Mouse (Mus musculus): ENCODE results near the gene Vasp. TPM values are rescaled to one million over a fixed set of nuclear protein-coding genes. Genes with fewer than 3 reads are reported as not detected.

The Vasp gene
- polyA plus RNA-seq, 1 experiment = 189 TPM

DNA sequence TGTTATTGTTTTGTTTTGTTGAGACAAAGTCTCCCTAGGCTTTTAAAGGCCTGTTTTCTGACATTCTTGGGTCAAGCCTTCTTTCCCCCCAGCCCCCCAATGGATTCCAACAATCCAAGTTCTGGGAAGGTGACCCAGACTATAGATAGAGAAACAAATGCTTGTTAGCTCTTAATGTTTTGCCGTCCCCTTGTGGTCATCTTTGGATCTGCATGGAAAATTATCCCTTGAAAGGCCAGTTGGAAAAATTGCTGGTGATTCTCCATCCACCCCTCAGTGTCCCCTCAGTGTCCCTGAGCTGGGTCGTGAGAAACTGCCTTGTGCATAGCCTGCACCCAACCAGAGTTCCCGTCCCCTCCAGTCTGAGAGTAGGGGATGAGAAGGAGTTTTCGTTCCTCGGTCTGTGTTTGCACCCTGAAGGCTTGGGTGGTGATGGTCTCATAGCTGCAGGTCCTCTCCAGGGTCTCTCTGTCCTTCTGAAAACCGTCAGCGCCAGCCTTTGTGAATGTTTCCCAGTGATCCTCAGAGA lies 62.6 kb downstream of the Vasp start:
- TF ChIP-seq MYOD1 (IDR thresholded peaks at IDR 0.05; ENCODE audit: control insufficient read depth in 1 of 3, insufficient read length in 2 of 3, low read depth in 2 of 3) (no peak), TCF12 (IDR thresholded peaks at IDR 0.05; ENCODE audit: insufficient read depth, poor library complexity, severe bottlenecking) (no peak), MAX (IDR thresholded peaks at IDR 0.05; ENCODE audit: low read depth) (no peak), POLR2AphosphoS2 (IDR thresholded peaks at IDR 0.05; ENCODE audit: insufficient read length, low read depth) (no peak), TCF3 (IDR thresholded peaks at IDR 0.05; ENCODE audit: insufficient read length, low read depth) (no peak), CEBPB (IDR thresholded peaks at IDR 0.05; ENCODE audit: insufficient read depth, poor library complexity, severe bottlenecking) (no peak), E2F4 (IDR thresholded peaks at IDR 0.05; ENCODE audit: insufficient read depth) (no peak), USF1 (IDR thresholded peaks at IDR 0.05; ENCODE audit: low read depth) (no peak), MYOG (IDR thresholded peaks at IDR 0.05; ENCODE audit: control insufficient read depth in 1 of 3, insufficient read depth in 1 of 3, insufficient read length in 2 of 3, low read depth in 2 of 3) (no peak), POLR2A (IDR thresholded peaks at IDR 0.05; ENCODE audit: insufficient read length, low read depth) (no peak), REST (IDR thresholded peaks at IDR 0.05; ENCODE audit: insufficient read depth, insufficient read length) (no peak), SRF (IDR thresholded peaks at IDR 0.05; ENCODE audit: control insufficient read depth, insufficient read length, low read depth) (no peak)

DNA sequence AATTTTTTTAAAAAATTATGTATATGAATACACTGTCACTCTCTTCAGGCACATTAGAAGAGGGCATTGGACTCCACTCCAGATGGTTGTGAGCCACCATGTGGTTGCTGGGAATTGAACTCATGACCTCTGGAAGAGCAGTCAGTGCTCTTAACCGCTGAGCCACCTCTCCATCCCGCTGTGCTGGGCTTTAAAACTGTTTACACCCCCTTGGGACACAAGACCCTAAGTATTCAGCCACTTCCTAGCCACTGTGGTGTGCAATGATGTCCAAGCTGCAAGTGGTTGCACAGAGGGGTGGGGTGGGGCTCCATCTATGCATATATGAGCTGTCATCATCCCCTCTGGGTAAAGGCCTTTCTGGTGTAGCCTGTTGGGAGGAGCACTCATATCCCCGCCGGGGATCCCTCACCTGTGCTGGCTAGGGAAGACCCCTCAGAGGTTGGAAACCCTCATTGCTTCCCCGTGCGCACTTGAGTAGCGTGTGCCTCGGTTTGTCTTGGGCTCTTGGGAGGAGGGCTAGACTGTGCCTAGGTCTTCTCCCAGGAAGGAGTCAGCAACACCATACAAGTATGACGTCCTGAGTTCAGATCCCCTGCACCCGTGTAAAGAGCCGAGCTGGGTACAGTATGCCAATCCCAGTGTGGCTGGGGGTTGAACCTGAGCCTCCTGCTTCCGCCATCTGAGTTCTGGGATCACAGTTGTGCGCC lies 63.3 kb downstream of the Vasp start:
- no peaks in the 10 kb centered on the region for H3K79me2 ChIP-seq (ENCODE audit: control insufficient read depth, insufficient read depth)
- no peak for TF ChIP-seq SRF (IDR thresholded peaks at IDR 0.05; ENCODE audit: control insufficient read depth, insufficient read length, low read depth)
- TF ChIP-seq POLR2AphosphoS2 (IDR thresholded peaks at IDR 0.05; ENCODE audit: insufficient read length, low read depth) = no peak
- no peak for TF ChIP-seq POLR2A (IDR thresholded peaks at IDR 0.05; ENCODE audit: insufficient read length, low read depth)
- no peak for TF ChIP-seq MYOD1 (IDR thresholded peaks at IDR 0.05; ENCODE audit: control insufficient read depth in 1 of 3, insufficient read length in 2 of 3, low read depth in 2 of 3)
- TF ChIP-seq TCF12 (IDR thresholded peaks at IDR 0.05; ENCODE audit: insufficient read depth, poor library complexity, severe bottlenecking) = no peak
- TF ChIP-seq CEBPB (IDR thresholded peaks at IDR 0.05; ENCODE audit: insufficient read depth, poor library complexity, severe bottlenecking) = no peak
- no peak for TF ChIP-seq E2F4 (IDR thresholded peaks at IDR 0.05; ENCODE audit: insufficient read depth)
- no peak for TF ChIP-seq REST (IDR thresholded peaks at IDR 0.05; ENCODE audit: insufficient read depth, insufficient read length)
- no peak for TF ChIP-seq MAX (IDR thresholded peaks at IDR 0.05; ENCODE audit: low read depth)
- TF ChIP-seq MYOG (IDR thresholded peaks at IDR 0.05; ENCODE audit: control insufficient read depth in 1 of 3, insufficient read depth in 1 of 3, insufficient read length in 2 of 3, low read depth in 2 of 3) = no peak
- no peak for TF ChIP-seq USF1 (IDR thresholded peaks at IDR 0.05; ENCODE audit: low read depth)
- TF ChIP-seq TCF3 (IDR thresholded peaks at IDR 0.05; ENCODE audit: insufficient read length, low read depth) = no peak

More for the DNA sequence above, 62.6 kb downstream of the Vasp start:
- no peak overlapping the region for H3K4me2 ChIP-seq (ENCODE audit: low read depth)
- H3K4me3 ChIP-seq = no peak overlapping the region
- no peaks in the 10 kb centered on the region for H3K79me2 ChIP-seq (ENCODE audit: control insufficient read depth, insufficient read depth)
- peaks cover 3% of the 10 kb centered on the region for H3K36me3 ChIP-seq (ENCODE audit: control insufficient read depth, insufficient read depth)
- peaks cover 9% of the 10 kb centered on the region for H3K27me3 ChIP-seq (ENCODE audit: control insufficient read depth, insufficient read depth, insufficient read length)
- H3ac ChIP-seq (ENCODE audit: control insufficient read depth, insufficient read length) = no peak overlapping the region

More for the DNA sequence above, 63.3 kb downstream of the Vasp start:
- Histone ChIP-seq H3K27me3 (ENCODE audit: control insufficient read depth, insufficient read depth, insufficient read length) (peaks cover 9% of the 10 kb centered on the region), H3K36me3 (ENCODE audit: control insufficient read depth, insufficient read depth) (peaks cover 3% of the 10 kb centered on the region), H3ac (ENCODE audit: control insufficient read depth, insufficient read length) (no peak overlapping the region), H3K4me3 (no peak overlapping the region), H3K4me2 (ENCODE audit: low read depth) (no peak overlapping the region)

Other genes with a start within 250 kb of the Vasp start
- 0.12 TPM for gene Foxa3, start 248.3 kb downstream of the Vasp start, polyA plus RNA-seq (2012; fragmentation: generic; extraction: Trizol)
- 90.3 TPM for gene Sympk, start 247.4 kb downstream of the Vasp start, polyA plus RNA-seq (2012; fragmentation: generic; extraction: Trizol)
- 0.04 TPM for gene Rsph6a, start 217.1 kb downstream of the Vasp start, polyA plus RNA-seq (2012; fragmentation: generic; extraction: Trizol)
- 83.7 TPM for gene Dmwd, start 195.6 kb downstream of the Vasp start, polyA plus RNA-seq (2012; fragmentation: generic; extraction: Trizol)
- 294 TPM for gene Dmpk, start 188.0 kb downstream of the Vasp start, polyA plus RNA-seq (2012; fragmentation: generic; extraction: Trizol)
- gene Six5, start 177.2 kb downstream of the Vasp start, polyA plus RNA-seq (2012; fragmentation: generic; extraction: Trizol) = 1.6 TPM
- not detected for gene Gm4969, start 153.4 kb downstream of the Vasp start, polyA plus RNA-seq (2012; fragmentation: generic; extraction: Trizol)
- 6.2 TPM for gene Fbxo46, start 152.0 kb downstream of the Vasp start, polyA plus RNA-seq (2012; fragmentation: generic; extraction: Trizol)
- gene Qpctl, start 122.5 kb downstream of the Vasp start, polyA plus RNA-seq (2012; fragmentation: generic; extraction: Trizol) = 7.7 TPM
- 192 TPM for gene Snrpd2, start 122.1 kb downstream of the Vasp start, polyA plus RNA-seq (2012; fragmentation: generic; extraction: Trizol)
- gene Gipr, start 105.7 kb downstream of the Vasp start, polyA plus RNA-seq (2012; fragmentation: generic; extraction: Trizol) = 0.48 TPM
- 47.7 TPM for gene Eml2, start 95.4 kb downstream of the Vasp start, polyA plus RNA-seq (2012; fragmentation: generic; extraction: Trizol)
- gene Gpr4, start 59.3 kb downstream of the Vasp start, polyA plus RNA-seq (2012; fragmentation: generic; extraction: Trizol) = 0.10 TPM
- gene Opa3, start 43.5 kb downstream of the Vasp start, polyA plus RNA-seq (2012; fragmentation: generic; extraction: Trizol) = 29.8 TPM
- gene Ppm1n, start 8.2 kb upstream of the Vasp start, polyA plus RNA-seq (2012; fragmentation: generic; extraction: Trizol) = 0.42 TPM
- 340 TPM for gene Rtn2, start 10.8 kb upstream of the Vasp start, polyA plus RNA-seq (2012; fragmentation: generic; extraction: Trizol)
- 0.82 TPM for gene Fosb, start 38.2 kb upstream of the Vasp start, polyA plus RNA-seq (2012; fragmentation: generic; extraction: Trizol)
- gene Ercc1, start 73.0 kb upstream of the Vasp start, polyA plus RNA-seq (2012; fragmentation: generic; extraction: Trizol) = 83.1 TPM
- gene Cd3eap, start 87.7 kb upstream of the Vasp start, polyA plus RNA-seq (2012; fragmentation: generic; extraction: Trizol) = 13.7 TPM
- 36.0 TPM for gene Ppp1r13l, start 87.9 kb upstream of the Vasp start, polyA plus RNA-seq (2012; fragmentation: generic; extraction: Trizol)
- 11.5 TPM for gene Ercc2, start 110.2 kb upstream of the Vasp start, polyA plus RNA-seq (2012; fragmentation: generic; extraction: Trizol)
- gene Klc3, start 132.3 kb upstream of the Vasp start, polyA plus RNA-seq (2012; fragmentation: generic; extraction: Trizol) = 3.5 TPM
- 1,561 TPM for gene Ckm, start 133.0 kb upstream of the Vasp start, polyA plus RNA-seq (2012; fragmentation: generic; extraction: Trizol)
- gene Mark4, start 187.0 kb upstream of the Vasp start, polyA plus RNA-seq (2012; fragmentation: generic; extraction: Trizol) = 18.2 TPM
- not detected for gene Exoc3l2, start 191.5 kb upstream of the Vasp start, polyA plus RNA-seq (2012; fragmentation: generic; extraction: Trizol)
- gene Bloc1s3, start 236.6 kb upstream of the Vasp start, polyA plus RNA-seq (2012; fragmentation: generic; extraction: Trizol) = 7.8 TPM
- 57.3 TPM for gene Trappc6a, start 236.6 kb upstream of the Vasp start, polyA plus RNA-seq (2012; fragmentation: generic; extraction: Trizol)
- gene Nkpd1, start 246.0 kb upstream of the Vasp start, polyA plus RNA-seq (2012; fragmentation: generic; extraction: Trizol) = 0.06 TPM

All from myocyte (in vitro differentiated cells).